Mouse (Mus musculus) C2C12 (cell line): ENCODE measurements around the gene Gm10053.

Experiments
- CEBPB ChIP-seq: IDR thresholded peaks from one replicate; pipeline ENCODE4 v1.6.1; 2011; ENCODE audit warnings: low read depth, mild to moderate bottlenecking, control low read depth, moderate library complexity
- CTCF ChIP-seq: IDR thresholded peaks from one replicate; pipeline ENCODE4 v1.5.1; 2011; ENCODE audit not compliant: control insufficient read depth, insufficient read depth, insufficient read length
- FOSL1 ChIP-seq: IDR thresholded peaks from one replicate; pipeline ENCODE4 v1.8.0; 2011; ENCODE audit warnings: mild to moderate bottlenecking, low read length; ENCODE audit not compliant: poor library complexity, insufficient read depth, severe bottlenecking
- MAX ChIP-seq: IDR thresholded peaks from one replicate; pipeline ENCODE4 v1.6.1; 2011; ENCODE audit warnings: mild to moderate bottlenecking, control low read depth

DNA sequence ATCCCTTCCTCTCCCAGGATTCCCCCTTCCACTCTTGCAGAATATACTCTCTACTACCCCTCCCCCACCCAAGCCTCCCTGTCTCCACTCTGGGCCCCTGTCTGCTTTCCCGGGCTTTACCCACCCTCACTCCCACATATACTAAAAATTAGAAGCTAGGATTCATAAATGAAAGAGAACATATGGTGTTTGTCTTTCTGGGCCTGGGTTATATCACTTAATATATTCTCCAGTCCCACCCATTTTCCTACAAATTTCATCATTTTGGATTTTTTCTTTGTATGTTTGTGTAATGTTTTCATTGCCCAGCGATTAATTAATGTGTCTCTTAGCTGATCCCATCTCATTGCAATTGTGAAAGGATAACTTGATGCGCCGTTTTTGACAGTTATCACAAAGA is 5.8 kb downstream of the Gm10053 start:
- TF ChIP-seq CTCF (no peak), FOSL1 (no peak), CEBPB (no peak), MAX (no peak)
